Mouse (Mus musculus) cortical plate, adult 2 months (tissue): ENCODE data around the gene Gm4133. TPM values are rescaled to one million over a fixed set of nuclear protein-coding genes. Genes with fewer than 3 reads are reported as not detected.
"Not testable (repeated sequence)": the region's sequence is repeated elsewhere in the genome, so short reads cannot be mapped to it uniquely, and the experiment has no call there.

Source experiments
- H3K27ac ChIP-seq: fragments of 200-500 bp; 2 replicates; pipeline ENCODE4 v1.5.1; 2012; ENCODE audit warnings: low read length, control low read depth, inconsistent platforms; ENCODE audit not compliant: insufficient read depth
- H3K4me1 ChIP-seq: fragments of 200-500 bp; 2 replicates; pipeline ENCODE4 v1.6.1; 2011; ENCODE audit warnings: low read length; ENCODE audit not compliant: control insufficient read depth, insufficient read depth
- H3K4me3 ChIP-seq: fragments of 200-500 bp; 2 replicates; pipeline ENCODE4 v1.5.1; 2011; ENCODE audit warnings: mild to moderate bottlenecking, low read length, control low read depth; ENCODE audit not compliant: insufficient read depth
- polyA plus RNA-seq: library from polyadenylated mRNA; depleted of rRNA; stranded (reverse); fragments of >200 nt; gene quantifications from 2 replicates; pipeline ENCODE4 v1.2.3, GENCODE M21; 2012; rRNA removed

The Gm4133 gene
- polyA plus RNA-seq: not detected in 2 replicates

- H3K4me1 ChIP-seq, H3K27ac ChIP-seq, H3K4me3 ChIP-seq: not testable (repeated sequence)
Measured at GRCm38 (mm10) chr7:20333965-20334364, at the start of gene Gm4133. Gene Gm4133, minus strand, starts transcription at chr7:20334065.

DNA sequence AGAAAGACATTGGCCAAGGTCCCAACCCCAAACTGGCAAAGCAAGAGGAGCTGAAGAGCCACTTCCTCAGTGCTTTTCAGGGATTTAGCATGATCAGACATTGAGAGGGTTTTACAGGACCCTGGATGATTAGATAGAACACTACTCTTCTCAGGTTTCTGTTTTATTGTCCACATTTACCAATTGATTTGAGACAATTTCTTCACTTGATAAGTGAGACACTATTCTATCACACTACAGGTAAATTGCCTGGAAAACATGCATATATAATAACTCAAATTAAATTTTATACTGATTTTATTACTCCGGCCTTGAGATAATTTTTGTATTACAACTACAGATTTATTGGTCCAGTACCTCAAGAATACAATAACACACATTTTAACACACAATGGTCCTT lies 41.4 kb upstream of the Gm4133 start, which contains the start of gene Gm5728:
TSS of gene Gm5728 (minus strand) at position 101 of the 400 bp plus-strand sequence.
- not testable (repeated sequence) for H3K27ac ChIP-seq, H3K4me1 ChIP-seq, H3K4me3 ChIP-seq

Other genes with a start within 250 kb of the Gm4133 start
- gene Vmn1r91, start 234.4 kb downstream of the Gm4133 start, polyA plus RNA-seq: not detected in 2 replicates
- not detected in 2 replicates for gene Gm16442, start 211.5 kb downstream of the Gm4133 start, polyA plus RNA-seq
- gene Vmn1r93, start 195.0 kb downstream of the Gm4133 start, polyA plus RNA-seq: not detected in 2 replicates
- gene Vmn1r94, start 165.7 kb downstream of the Gm4133 start, polyA plus RNA-seq: not detected in 2 replicates
- gene Vmn1r95, start 140.4 kb downstream of the Gm4133 start, polyA plus RNA-seq: not detected in 2 replicates
- gene Gm6164, start 128.5 kb downstream of the Gm4133 start, polyA plus RNA-seq: not detected in 2 replicates
- gene Gm4498, start 100.2 kb downstream of the Gm4133 start, polyA plus RNA-seq: not detected in 2 replicates
- not detected in 2 replicates for gene Gm5890, start 71.2 kb downstream of the Gm4133 start, polyA plus RNA-seq
- gene Gm5728, start 41.3 kb upstream of the Gm4133 start, polyA plus RNA-seq: not detected in 2 replicates
- gene Vmn1r100, start 83.9 kb upstream of the Gm4133 start, polyA plus RNA-seq: not detected in 2 replicates
- gene Vmn1r101, start 108.5 kb upstream of the Gm4133 start, polyA plus RNA-seq: not detected in 2 replicates
- gene Gm10670, start 140.9 kb upstream of the Gm4133 start, polyA plus RNA-seq: not detected in 2 replicates
- gene Vmn1r103, start 176.5 kb upstream of the Gm4133 start, polyA plus RNA-seq: not detected in 2 replicates
- gene Vmn1r104, start 199.8 kb upstream of the Gm4133 start, polyA plus RNA-seq: not detected in 2 replicates
- not detected in 2 replicates for gene Gm5726, start 211.7 kb upstream of the Gm4133 start, polyA plus RNA-seq
- not detected in 2 replicates for gene Gm4141, start 242.2 kb upstream of the Gm4133 start, polyA plus RNA-seq